Mouse (Mus musculus) right cerebral cortex, postnatal 10 days (tissue): Measurements from ENCODE around the gene Gm20388.

Experiments used
- DNase-seq, 2 experiments: peaks; one replicate each; pipeline ENCODE4 v3.0.0; 2021; ENCODE audit warnings: low spot score in 2 of 2

The Gm20388 gene

DNA sequence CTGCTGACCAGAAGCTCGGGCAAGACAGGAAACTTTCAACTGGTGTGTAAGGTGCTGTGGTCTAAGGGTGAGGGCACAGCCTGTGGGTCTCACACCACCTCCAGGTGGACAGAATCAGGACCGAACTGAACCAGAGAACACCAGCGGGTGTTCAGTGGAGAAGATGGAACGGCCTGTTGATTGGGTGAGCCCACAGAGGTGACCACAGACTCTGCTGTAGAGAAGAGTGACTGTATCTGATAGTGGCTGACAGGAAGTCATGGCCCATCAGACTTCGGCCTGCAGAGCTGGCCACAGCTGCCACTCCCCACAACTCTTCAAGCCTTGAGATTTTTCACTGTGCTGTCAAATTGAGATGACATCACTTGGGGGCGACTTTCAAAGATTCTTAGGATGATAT, 3808.6 kb downstream of the Gm20388 start:
- DNase-seq = no peak

GRCm38 (mm10) chr8:123719811-123720210, 3809.2 kb downstream of the Gm20388 start:
- no peak for DNase-seq

DNA sequence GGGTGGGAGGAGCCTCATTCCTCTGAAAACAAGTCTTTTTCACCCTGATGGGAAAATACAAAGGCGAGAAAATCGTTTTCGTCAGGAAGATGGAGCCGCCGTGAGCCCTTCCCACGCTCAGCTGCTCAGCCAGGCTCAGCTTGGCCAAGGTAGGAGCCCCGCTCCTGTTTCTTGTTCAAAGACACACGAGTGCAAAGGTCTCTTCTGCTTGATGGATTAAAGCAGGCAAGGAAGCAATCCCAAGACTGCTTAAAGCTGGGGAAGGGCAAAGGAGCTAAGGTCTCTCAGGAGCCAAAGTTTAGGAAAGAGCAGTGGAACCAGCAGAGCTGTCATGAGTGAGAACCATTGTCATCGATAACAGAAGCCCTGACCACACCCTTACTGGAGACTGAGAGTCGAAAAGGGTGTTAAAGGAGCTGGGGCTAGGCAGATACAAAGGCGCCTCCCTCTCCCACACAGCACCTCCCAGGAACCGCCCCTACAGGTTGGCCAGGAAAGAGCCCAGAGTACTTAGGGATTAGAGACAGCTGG, 3809.9 kb downstream of the Gm20388 start:
- peak; percentile 53 to 60 for DNase-seq

- DNase-seq = no peak
These were observed 3811.6 kb downstream of the Gm20388 start for GRCm38 (mm10) chr8:123722245-123722644.

- DNase-seq = peak; percentile 73 to 90
These were observed 3814.1 kb downstream of the Gm20388 start for GRCm38 (mm10) chr8:123724752-123725151.

DNA sequence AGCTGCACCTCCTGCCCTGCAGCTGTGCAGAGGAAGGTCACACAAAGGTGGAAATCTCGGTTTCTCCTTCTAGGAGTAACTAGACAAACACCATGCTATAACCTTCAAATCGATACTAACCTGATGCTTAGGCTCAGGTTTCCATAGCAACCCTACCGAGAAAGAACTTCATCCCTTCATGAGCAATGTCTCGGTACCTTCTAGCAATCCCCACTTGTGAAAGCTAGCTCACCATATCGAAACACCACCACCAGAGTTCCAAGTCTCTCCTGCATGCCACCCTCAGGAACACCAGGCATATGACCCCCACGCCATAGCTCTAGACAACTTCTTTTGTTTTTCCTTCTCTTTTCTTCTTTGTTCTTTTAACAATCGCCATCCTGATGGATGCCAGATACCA, 3814.6 kb downstream of the Gm20388 start:
- DNase-seq = no peak

DNA sequence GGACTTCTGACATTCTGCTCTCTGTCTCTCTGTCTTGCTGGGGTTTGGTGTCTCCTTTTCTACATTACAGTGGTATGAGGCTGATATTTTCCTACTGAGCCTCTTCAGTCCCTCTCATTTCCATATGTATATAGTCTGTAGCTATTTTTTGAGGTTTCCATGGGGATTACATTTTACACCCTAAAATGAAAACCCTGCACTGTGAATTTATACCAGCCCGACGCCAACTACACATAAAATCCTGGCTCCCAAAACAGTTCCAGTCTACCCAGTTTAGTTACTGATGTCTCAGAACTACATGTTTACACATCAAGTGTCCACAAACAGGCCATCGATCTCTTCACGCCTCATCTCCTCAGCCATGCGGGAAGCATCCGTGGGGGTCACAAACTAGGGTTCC, 3816.1 kb downstream of the Gm20388 start:
- DNase-seq = peak; percentile 50 to 67

DNA sequence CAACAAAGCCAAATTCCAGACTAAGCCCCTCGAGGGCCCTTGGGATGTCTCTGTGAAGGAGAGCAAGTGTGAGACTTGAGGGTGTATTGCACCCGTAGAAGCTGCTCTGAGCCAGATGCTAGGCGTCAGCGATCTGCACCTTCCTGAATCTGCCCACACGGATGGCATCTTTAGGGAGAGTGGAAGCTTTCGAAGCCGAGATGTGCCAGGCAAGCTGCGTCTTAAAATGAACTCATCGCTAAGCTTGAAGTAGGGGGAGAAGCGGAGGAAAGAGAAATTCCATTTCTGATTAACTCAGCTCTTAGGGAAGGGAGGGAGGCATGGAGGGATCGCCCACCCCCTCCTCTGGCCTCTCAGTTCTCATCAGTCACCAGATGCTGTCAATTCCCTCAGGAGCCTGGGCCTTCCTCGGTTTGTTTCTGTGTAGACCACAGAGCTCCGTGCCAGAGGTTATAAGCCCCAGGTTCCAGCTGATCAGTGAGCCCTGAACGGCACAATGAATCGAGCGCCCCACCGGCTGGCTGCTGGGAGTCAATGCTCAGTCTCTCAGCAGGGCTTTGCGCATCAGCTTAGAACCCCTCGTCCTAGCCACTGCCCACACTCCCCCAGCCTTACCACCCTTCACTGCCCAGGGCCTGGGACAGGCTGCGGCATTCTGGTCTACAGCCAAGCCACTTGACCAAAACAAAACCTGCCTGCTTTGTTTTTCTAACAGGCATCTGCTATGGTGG, 3818.6 kb downstream of the Gm20388 start:
- peak; percentile 72 to 82 for DNase-seq

DNA sequence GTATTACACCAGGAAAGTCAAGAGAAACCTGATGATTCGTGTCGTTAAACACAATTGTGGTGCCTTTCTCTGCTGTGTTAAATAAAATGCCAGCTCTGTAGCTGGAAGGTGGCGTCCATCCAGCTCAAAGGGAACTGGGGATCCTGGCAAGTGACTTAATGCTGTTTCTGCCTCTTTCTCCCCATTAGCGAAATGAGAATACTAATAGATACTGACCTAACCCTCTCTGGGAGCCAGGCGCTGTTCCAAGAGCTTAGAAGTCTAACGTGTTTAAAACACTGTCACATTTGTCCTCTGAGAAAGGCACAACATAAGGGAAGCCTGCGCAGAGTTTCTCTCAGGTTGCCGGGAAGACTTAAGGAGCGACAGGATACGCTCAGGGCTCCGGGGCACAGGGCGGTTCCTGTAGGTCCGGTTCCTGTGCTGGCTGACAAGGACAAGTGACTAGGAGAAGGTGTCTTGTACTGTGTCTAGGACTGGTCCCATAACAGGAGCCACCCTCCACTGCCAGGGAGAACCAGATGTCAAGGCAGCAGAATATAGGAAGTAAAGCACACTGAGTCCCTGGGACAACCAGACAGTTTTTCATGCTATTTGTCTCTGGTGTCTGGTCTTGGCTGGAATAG, 3819.3 kb downstream of the Gm20388 start:
- DNase-seq = peak; percentile 57 to 61

- DNase-seq = no peak
These were observed 3821.7 kb downstream of the Gm20388 start for GRCm38 (mm10) chr8:123732332-123732731.

- no peak for DNase-seq
These were observed 3823.8 kb downstream of the Gm20388 start for GRCm38 (mm10) chr8:123734486-123734885.

DNA sequence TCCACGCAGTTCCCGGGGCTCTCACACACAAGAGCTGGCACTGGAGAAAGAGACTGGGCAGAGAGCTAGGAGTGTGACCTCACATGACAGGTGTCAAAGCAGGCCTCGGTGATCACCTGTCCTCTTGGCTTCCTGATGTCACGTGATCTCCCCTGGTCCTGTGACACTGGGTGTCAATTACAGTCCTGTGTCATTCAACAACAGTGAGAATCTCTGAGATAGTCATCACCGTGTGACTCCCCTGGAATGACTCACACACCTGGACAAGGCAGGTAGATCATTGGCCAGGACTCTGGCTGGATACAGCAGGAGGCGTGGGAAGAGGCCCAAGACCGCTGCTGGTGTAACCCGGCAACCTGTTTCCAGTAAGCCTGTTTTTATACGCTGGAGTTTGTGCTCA, 3826.3 kb downstream of the Gm20388 start:
- DNase-seq = no peak

DNA sequence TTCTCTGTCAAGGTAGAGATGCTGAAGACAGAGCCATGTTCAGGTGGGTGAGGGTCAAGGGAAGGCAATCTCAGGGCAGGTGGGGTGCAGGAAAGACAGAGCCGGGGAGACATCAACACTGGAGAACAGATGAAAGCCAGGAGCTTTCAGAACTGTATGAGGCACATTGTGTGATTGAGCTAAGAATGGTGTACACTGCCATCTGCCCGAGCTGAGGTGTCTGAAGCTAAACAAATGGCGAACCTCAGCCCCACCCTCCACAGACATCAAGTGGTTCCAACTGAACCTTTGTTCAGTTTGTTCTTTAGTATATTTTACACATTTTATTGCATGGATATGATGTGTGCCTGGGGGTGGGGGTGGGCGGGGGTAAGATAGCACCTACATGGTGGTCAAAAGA, 3829.6 kb downstream of the Gm20388 start:
- no peak for DNase-seq

DNA sequence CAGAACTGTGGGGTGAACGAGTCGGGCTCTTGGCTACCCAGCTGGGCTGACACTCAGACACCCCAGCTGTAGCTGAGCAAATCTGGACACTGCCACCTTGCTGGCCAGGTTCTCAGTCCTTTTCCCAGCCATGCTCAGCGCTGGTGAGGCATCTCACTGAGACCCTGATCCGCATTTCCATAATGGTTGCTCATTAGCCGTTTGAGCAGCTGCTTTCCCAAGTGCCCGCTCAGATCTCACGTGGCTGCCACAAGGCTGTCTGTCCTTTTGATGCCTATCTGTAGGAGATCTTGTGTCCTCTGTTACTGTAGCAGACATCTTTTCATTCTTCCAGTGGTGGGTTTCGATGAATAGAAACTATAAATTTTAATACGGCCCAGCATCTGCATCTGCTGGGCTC, 3830.6 kb downstream of the Gm20388 start:
- no peak for DNase-seq

DNA sequence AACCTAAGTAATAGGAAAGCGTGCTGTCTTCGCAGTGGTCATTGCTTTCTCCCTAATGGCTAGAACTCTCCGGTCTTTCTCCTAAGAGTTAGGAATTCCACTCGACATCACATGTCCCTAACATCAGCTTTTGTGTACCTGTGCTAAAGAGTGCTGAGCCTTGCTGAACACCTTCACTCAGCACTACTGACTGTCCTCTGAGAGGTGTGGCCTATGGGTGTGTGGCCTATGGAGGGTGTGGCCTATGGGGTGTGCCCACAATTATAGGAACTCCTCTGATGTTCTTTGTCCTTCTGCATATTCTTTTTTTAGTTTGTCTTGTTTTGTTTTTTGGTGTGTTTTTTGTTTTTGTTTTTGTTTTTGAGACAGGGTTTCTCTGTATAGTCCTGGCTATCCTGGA, 3835.8 kb downstream of the Gm20388 start:
- DNase-seq = no peak

- no peak for DNase-seq
These were observed 3837.1 kb downstream of the Gm20388 start for GRCm38 (mm10) chr8:123747772-123748171.

DNA sequence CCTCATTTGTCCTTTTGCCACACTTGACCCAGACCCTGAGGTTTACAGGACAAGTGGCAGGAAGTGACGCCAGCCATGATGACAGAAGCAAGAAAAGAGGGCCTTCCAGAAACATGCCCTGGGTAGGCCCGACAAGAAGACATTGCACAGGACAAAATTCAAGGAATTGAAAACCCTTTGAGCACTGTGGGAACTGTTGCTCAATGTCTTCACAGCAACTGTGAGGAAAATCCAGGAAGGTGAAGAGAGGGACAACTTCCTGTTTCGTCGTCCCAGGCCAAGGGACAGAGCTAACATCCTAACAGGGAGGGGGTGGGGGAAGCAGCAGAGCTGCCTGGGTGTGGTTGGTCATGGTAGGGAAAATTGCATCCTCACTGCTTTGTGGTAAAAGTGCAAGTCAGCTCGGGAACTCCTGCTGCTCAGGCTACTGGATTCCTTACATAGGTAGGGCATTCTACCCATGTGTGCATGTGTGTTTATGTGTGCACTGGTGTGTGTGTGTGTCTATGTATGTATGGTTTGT, 3839.6 kb downstream of the Gm20388 start:
- no peak for DNase-seq

- DNase-seq = peak; percentile 62 to 63
These were observed 3842.3 kb downstream of the Gm20388 start for GRCm38 (mm10) chr8:123752773-123753468.

DNA sequence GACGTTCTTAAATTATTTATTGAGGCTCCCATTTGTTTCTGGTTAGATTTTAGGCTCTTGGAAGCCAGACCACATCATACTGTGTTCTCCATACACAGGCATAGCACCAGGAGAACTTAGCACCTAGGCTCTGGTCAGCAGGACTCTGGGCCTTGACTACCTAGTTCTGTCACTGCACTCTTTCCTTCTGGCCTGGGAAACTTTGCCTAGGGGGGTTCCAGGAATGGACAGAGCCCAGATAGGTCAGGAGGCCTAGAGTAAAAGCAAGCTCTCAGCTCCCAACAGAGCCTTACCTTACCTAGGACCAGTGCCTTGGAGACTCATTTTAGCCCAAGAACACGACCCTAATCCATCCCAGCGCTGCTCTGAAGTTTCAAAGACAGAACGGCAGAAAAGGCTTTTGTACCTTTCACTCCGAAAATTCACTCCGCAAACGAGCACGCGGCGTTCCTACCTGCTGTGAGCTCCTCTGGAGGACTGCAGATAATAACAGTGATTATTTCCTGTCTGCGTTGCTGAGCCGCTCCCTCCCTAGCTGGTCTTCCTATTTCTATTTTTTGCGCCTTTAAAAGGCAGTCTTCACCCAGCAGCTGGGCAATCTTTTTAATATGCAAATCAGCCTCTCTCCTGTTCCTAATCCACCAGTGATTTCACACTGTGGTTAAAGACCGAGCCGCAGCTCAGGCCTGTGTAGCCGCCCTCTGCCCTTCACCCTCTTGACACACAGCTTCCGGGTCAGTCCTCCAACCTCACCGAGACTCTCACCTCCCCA, 3843.1 kb downstream of the Gm20388 start:
- no peak for DNase-seq

- DNase-seq = no peak
These were observed 3844.1 kb downstream of the Gm20388 start for GRCm38 (mm10) chr8:123754538-123755431.

GRCm38 (mm10) chr8:123756901-123757300, 3846.3 kb downstream of the Gm20388 start:
- no peak for DNase-seq
